Mouse (Mus musculus) hindbrain, embryonic 12.5 days (tissue): ENCODE data around the gene Gpr83. TPM values are rescaled to one million over a fixed set of nuclear protein-coding genes. Genes with fewer than 3 reads are reported as not detected.

Experiments used
- ATAC-seq: fragments of 200-750 bp; cut with Nextera tagmentation; 2 replicates; pipeline ENCODE4 v1.8.0; 2017; ENCODE audit warnings: moderate TSS enrichment; ENCODE audit not compliant: low FRiP score
- H3K27ac ChIP-seq: fragments of 300-500 bp; sonication (generic); 2 replicates; pipeline ENCODE4 v1.5.1; 2016; ENCODE audit warnings: mild to moderate bottlenecking
- H3K27me3 ChIP-seq: fragments of 300-500 bp; sonication (generic); 2 replicates; pipeline ENCODE4 v1.6.1; 2016; ENCODE audit warnings: mild to moderate bottlenecking
- H3K36me3 ChIP-seq: fragments of 300-500 bp; sonication (generic); 2 replicates; pipeline ENCODE4 v1.6.1; 2016; ENCODE audit warnings: mild to moderate bottlenecking
- H3K4me1 ChIP-seq: fragments of 300-500 bp; sonication (generic); 2 replicates; pipeline ENCODE4 v1.6.1; 2016
- H3K4me2 ChIP-seq: fragments of 300-500 bp; sonication (generic); replicated peaks from 2 replicates; pipeline ENCODE4 v1.6.1; 2016; ENCODE audit warnings: mild to moderate bottlenecking
- H3K4me3 ChIP-seq: fragments of 300-500 bp; sonication (generic); 2 replicates; pipeline ENCODE4 v1.5.1; 2016; ENCODE audit warnings: mild to moderate bottlenecking
- H3K9ac ChIP-seq: fragments of 300-500 bp; sonication (generic); 2 replicates; pipeline ENCODE4 v1.6.1; 2016; ENCODE audit warnings: mild to moderate bottlenecking, moderate library complexity
- H3K9me3 ChIP-seq: fragments of 300-500 bp; sonication (generic); replicated peaks from 2 replicates; pipeline ENCODE4 v1.6.1; 2016; ENCODE audit warnings: mild to moderate bottlenecking
- WGBS: fragments of 180-500 bp; shearing (Covaris S2); methylation state at CpG from one replicate; pipeline ENCODE4 v1.1.7; 2016; 5-methylcytosine and 5-hydroxymethylcytosine counted together
- polyA plus RNA-seq: library from polyadenylated mRNA; unstranded; fragments of >200 nt; fragmentation: Nextera tagmentation; extraction: Ambion mirVana; gene quantifications from 2 replicates; pipeline ENCODE4 v1.2.1, GENCODE M21; 2016

Gene Gpr83
- polyA plus RNA-seq, 1 experiment from 2014 or later: 1.7 TPM

GRCm38 (mm10) chr9:14918825-14919668 lies 59.0 kb downstream of the Gpr83 start:
- H3K4me1 ChIP-seq: no peaks in the 10 kb centered on the region
- no peak overlapping the region; the same call in 1 of the 2 replicates for H3K27ac ChIP-seq
- no peak overlapping the region for H3K4me3 ChIP-seq
- H3K36me3 ChIP-seq: no peaks in the 10 kb centered on the region
- WGBS: 61% methylated on average over 5 of the region's 5 CpGs
- ATAC-seq: peak; percentile 35; the same call in 1 of the 2 replicates
- no peaks in the 10 kb centered on the region for H3K9me3 ChIP-seq
- no peaks in the 10 kb centered on the region for H3K27me3 ChIP-seq
- H3K9ac ChIP-seq: no peak overlapping the region
- no peak overlapping the region for H3K4me2 ChIP-seq

Other genes with a start within 250 kb of the Gpr83 start
- gene Amotl1, start 215.2 kb upstream of the Gpr83 start, polyA plus RNA-seq: 18.2 and 18.4 TPM in 2 replicates
- 0.17 and 0.39 TPM in 2 replicates for gene Piwil4, start 119.5 kb upstream of the Gpr83 start, polyA plus RNA-seq
- gene Fut4, start 107.8 kb upstream of the Gpr83 start, polyA plus RNA-seq: 2.2 and 2.4 TPM in 2 replicates
- gene 1700012B09Rik, start 89.2 kb upstream of the Gpr83 start, polyA plus RNA-seq: 3.6 and 4.2 TPM in 2 replicates
- gene Mre11a, start 75.6 kb upstream of the Gpr83 start, polyA plus RNA-seq: 20.6 and 25.9 TPM in 2 replicates
- gene Ankrd49, start 75.4 kb upstream of the Gpr83 start, polyA plus RNA-seq: 44.4 and 45.6 TPM in 2 replicates
- gene Izumo1r, start 43.7 kb downstream of the Gpr83 start, polyA plus RNA-seq: not detected in 2 replicates
- 104 and 114 TPM in 2 replicates for gene Panx1, start 185.3 kb downstream of the Gpr83 start, polyA plus RNA-seq